Mouse (Mus musculus) kidney, adult 2 months (tissue): ENCODE results near the gene Cpn1. TPM values are rescaled to one million over a fixed set of nuclear protein-coding genes. Genes with fewer than 3 reads are reported as not detected.
A peak's percentile ranks its signal among the peaks of the same experiment; 100 is the strongest.

Experiments
- DNase-seq: peaks from one replicate; pipeline ENCODE4 v3.0.0; 2021
- H3K27ac ChIP-seq: fragments of 200-500 bp; 2 replicates; pipeline ENCODE4 v1.5.1; 2012; ENCODE audit warnings: low read depth, low read length, control low read depth, inconsistent platforms; ENCODE audit not compliant: insufficient read depth
- H3K27me3 ChIP-seq: fragments of 200-500 bp; replicated peaks from 2 replicates; pipeline ENCODE4 v1.6.1; 2012; ENCODE audit warnings: mild to moderate bottlenecking, moderate library complexity, low read length, inconsistent platforms; ENCODE audit not compliant: control insufficient read depth, insufficient read depth
- H3K36me3 ChIP-seq: fragments of 200-500 bp; 2 replicates; pipeline ENCODE4 v1.6.1; 2012; ENCODE audit warnings: mild to moderate bottlenecking, moderate library complexity, low read length, inconsistent platforms; ENCODE audit not compliant: control insufficient read depth, insufficient read depth
- H3K4me1 ChIP-seq: fragments of 200-500 bp; 2 replicates; pipeline ENCODE4 v1.6.1; 2011; ENCODE audit warnings: low read length; ENCODE audit not compliant: control insufficient read depth, insufficient read depth
- H3K4me3 ChIP-seq: fragments of 200-500 bp; 2 replicates; pipeline ENCODE4 v1.5.1; 2011; ENCODE audit warnings: mild to moderate bottlenecking, low read depth, low read length, control low read depth; ENCODE audit not compliant: insufficient read depth
- CTCF ChIP-seq: fragments of 200-500 bp; conservative IDR thresholded peaks from 2 replicates; pipeline ENCODE4 v1.5.1; 2011; ENCODE audit warnings: low read depth, mild to moderate bottlenecking, control low read depth, low read length, moderate library complexity, mixed read lengths; ENCODE audit not compliant: insufficient read depth, insufficient read length
- POLR2A ChIP-seq: fragments of 200-500 bp; IDR thresholded peaks from one replicate; pipeline ENCODE4 v1.6.1; 2011; ENCODE audit warnings: low read depth, low read length, control low read depth
- WGBS: fragments of 180-500 bp; shearing (Covaris S2); methylation state at CpG from one replicate; pipeline ENCODE4 v1.1.7; 2018; 5-methylcytosine and 5-hydroxymethylcytosine counted together
- polyA plus RNA-seq: library from polyadenylated mRNA; depleted of rRNA; stranded (reverse); fragments of >200 nt; gene quantifications from 2 replicates; pipeline ENCODE4 v1.2.3, GENCODE M21; 2012

Cpn1 gene
- polyA plus RNA-seq, 1 experiment: 103 TPM

- no peak overlapping the region for H3K27ac ChIP-seq
- DNase-seq: no peak
Observed at GRCm38 (mm10) chr19:44023066-44023465, 36.7 kb upstream of the Cpn1 start.

DNA sequence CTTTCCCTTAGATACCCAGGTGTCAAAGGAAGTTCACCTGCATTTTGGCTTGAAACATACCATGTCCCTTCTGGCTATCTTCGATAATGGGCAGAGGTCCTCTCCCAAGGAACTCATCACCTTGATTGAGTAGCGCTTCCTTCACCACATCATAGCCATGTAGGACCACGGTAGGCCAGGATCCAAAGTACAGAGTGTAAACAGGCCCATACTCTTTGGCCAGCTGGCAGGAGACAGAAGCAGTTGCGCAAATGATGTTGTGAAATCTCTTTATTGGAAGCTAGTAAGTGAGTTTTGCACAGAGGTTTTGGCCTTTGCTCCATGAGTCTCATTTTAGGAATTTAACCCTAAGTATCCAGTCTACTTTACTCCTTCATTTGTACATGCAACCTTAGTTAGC lies 35.1 kb upstream of the Cpn1 start:
- Histone ChIP-seq H3K36me3 (no peaks in the 10 kb centered on the region), H3K27ac (peak overlapping the region; percentile 67; the same call in 1 of the 2 replicates), H3K27me3 (no peaks in the 10 kb centered on the region), H3K4me1 (peaks cover 19% of the 10 kb centered on the region), H3K4me3 (no peak overlapping the region)
- no peak for TF ChIP-seq POLR2A
- TF ChIP-seq CTCF: no peak
- WGBS: 59% methylated on average over 4 of the region's 4 CpGs
- peak; percentile 94 for DNase-seq

More at GRCm38 (mm10) chr19:44023066-44023465, 36.7 kb upstream of the Cpn1 start:
- TF ChIP-seq CTCF (no peak), POLR2A (no peak)
- H3K4me3 ChIP-seq: no peak overlapping the region
- H3K36me3 ChIP-seq: no peaks in the 10 kb centered on the region
- H3K4me1 ChIP-seq: peaks cover 25% of the 10 kb centered on the region
- WGBS: 66% methylated on average over 5 of the region's 5 CpGs
- H3K27me3 ChIP-seq: no peaks in the 10 kb centered on the region

DNA sequence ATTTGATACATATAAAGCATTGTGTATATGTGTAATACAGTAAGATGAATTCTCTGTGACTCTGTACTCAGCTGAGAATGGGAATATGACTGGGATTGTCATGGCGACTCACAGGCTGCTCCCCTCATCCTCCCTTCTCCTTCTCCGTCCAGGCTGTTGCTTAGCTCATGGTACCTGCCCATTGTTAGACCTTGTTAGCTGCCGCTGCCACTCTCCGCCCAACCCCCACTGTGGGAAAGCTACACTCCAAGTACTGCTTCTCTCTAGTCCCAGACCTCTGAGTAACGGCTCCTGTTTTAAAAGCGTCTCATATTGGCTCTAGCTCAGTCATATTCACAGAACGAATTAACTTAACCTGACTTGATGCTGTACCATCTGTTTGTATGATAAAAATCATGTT lies 33.4 kb upstream of the Cpn1 start:
- Histone ChIP-seq H3K27me3 (no peaks in the 10 kb centered on the region), H3K4me3 (no peak overlapping the region), H3K27ac (no peak overlapping the region), H3K4me1 (peaks cover 12% of the 10 kb centered on the region; the same call in 1 of the 2 replicates), H3K36me3 (no peaks in the 10 kb centered on the region)
- WGBS: 69% methylated on average over 7 of the region's 7 CpGs
- DNase-seq: no peak
- TF ChIP-seq POLR2A (no peak), CTCF (no peak)

DNA sequence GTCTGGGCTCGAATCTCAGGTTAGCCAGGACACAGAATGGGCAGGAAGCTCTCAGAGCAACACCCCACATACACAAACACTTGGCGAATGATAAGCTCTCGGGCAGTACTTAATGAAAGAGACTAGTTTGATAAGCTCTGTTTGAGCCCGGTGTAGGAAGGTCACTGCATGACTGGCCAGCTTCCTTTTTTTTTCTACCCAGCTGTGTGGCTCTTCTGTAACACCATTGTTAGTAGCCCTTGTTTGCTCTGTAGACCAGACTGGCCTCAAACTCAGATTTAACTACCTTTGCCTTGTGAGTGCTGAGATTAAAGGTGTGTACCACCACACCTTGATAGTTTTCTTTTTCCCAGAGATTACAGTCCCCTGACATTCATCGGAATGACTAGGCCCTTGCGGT lies 27.5 kb upstream of the Cpn1 start:
- 74% methylated on average over 6 of the region's 6 CpGs for WGBS
- TF ChIP-seq POLR2A: no peak
- no peak for TF ChIP-seq CTCF

DNA sequence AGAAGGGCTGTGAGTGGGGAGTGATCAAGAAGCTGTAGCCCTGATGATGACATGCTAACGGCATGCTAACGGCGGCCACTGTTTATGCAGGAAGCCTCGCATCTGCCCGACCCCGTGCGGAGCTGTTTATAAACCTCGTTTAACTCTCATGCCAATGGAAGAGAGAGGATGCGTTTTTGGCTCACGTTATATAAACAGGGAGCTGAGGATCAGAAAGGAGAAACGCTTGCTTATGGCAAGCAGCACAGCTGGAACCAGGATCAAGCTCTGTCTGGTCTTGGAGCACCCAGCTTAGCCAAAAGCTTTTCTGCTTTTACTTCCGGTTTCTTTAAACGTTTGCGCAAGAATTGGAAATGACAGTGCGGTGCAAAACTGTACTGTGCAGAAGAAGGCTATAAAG lies 22.4 kb upstream of the Cpn1 start:
- Histone ChIP-seq H3K4me3 (no peak overlapping the region), H3K27me3 (no peaks in the 10 kb centered on the region), H3K36me3 (no peaks in the 10 kb centered on the region), H3K4me1 (no peaks in the 10 kb centered on the region), H3K27ac (no peak overlapping the region)
- no peak for DNase-seq
- WGBS: 74% methylated on average over 15 of the region's 15 CpGs
- no peak for TF ChIP-seq CTCF

More for the DNA sequence above, 27.5 kb upstream of the Cpn1 start:
- H3K27me3 ChIP-seq: no peaks in the 10 kb centered on the region
- H3K4me3 ChIP-seq: no peak overlapping the region
- no peaks in the 10 kb centered on the region for H3K4me1 ChIP-seq
- H3K36me3 ChIP-seq: no peaks in the 10 kb centered on the region
- no peak for DNase-seq
- H3K27ac ChIP-seq: no peak overlapping the region

DNA sequence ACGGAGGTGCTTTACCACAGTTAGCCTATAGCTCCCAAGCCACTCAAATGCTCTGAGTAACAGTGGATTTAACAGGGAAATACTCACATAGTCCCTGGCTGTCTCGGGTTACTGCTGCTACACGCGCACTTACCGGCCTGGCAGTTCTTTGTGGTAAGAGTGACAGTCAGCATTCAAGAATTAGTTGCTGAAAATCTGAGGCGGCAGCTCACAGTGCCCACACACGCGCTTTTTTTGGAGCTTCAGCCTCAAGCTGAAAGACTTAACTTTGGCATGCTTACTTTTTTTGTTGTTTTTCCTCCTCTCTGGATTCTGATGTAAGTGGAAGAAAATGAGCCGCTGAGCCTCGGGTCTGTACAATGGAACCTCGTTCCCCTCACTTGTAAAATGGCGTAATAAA lies 20.8 kb upstream of the Cpn1 start:
- no peak for DNase-seq
- Histone ChIP-seq H3K4me1 (no peaks in the 10 kb centered on the region), H3K27me3 (no peaks in the 10 kb centered on the region), H3K4me3 (no peak overlapping the region), H3K36me3 (no peaks in the 10 kb centered on the region), H3K27ac (no peak overlapping the region)
- WGBS: 71% methylated on average over 12 of the region's 12 CpGs
- no peak for TF ChIP-seq CTCF
- no peak for TF ChIP-seq POLR2A

- Histone ChIP-seq H3K36me3 (no peaks in the 10 kb centered on the region), H3K4me3 (no peak overlapping the region), H3K27me3 (no peaks in the 10 kb centered on the region), H3K27ac (no peak overlapping the region), H3K4me1 (no peaks in the 10 kb centered on the region)
- DNase-seq: no peak
- TF ChIP-seq CTCF (no peak), POLR2A (no peak)
- 84% methylated on average over 4 of the region's 4 CpGs for WGBS
Observed at GRCm38 (mm10) chr19:44005025-44005424, 18.7 kb upstream of the Cpn1 start.

- no peak overlapping the region for H3K4me3 ChIP-seq
- TF ChIP-seq CTCF: no peak
- TF ChIP-seq POLR2A: no peak
- DNase-seq: peak; percentile 32
- H3K27ac ChIP-seq: no peak overlapping the region
- no peaks in the 10 kb centered on the region for H3K36me3 ChIP-seq
- H3K4me1 ChIP-seq: no peaks in the 10 kb centered on the region
- WGBS: 73% methylated on average over 2 of the region's 2 CpGs
- no peaks in the 10 kb centered on the region for H3K27me3 ChIP-seq
Observed at GRCm38 (mm10) chr19:44004261-44004660, 17.9 kb upstream of the Cpn1 start.
